Mouse (Mus musculus): Measurements from ENCODE around the gene Fig4.

Gene Fig4

DNA sequence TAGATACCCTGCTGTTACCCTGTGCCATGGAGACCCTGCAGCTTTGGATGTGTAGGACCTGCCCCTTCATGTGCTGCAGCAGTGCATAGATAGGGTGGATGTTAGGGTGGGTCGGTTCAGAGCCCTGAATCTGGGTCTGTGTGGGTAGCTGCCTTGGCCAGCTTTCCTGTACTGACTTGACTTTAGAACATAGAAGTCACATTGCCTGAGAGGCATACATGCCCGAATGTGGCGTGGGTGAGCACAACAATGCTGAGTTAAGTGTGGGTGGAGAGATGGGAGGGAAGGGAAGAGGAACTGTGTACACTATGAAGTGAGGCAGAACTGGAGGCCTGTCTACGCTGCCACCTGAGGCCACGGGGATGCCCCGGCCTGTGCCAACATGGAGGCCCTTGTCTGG lies 58.0 kb downstream of the Fig4 start:
- no peak for TF ChIP-seq GATA4 (IDR thresholded peaks at IDR 0.05; ENCODE audit: insufficient replicate concordance, low read length)

GRCm38 (mm10) chr10:41243930-41244329 lies 59.1 kb downstream of the Fig4 start:
- no peak for TF ChIP-seq GATA4 (IDR thresholded peaks at IDR 0.05; ENCODE audit: insufficient replicate concordance, low read length)

GRCm38 (mm10) chr10:41241558-41242242 lies 61.4 kb downstream of the Fig4 start:
- no peak for TF ChIP-seq GATA4 (IDR thresholded peaks at IDR 0.05; ENCODE audit: insufficient replicate concordance, low read length)

- no peak for TF ChIP-seq GATA4 (IDR thresholded peaks at IDR 0.05; ENCODE audit: insufficient replicate concordance, low read length)
Measured at GRCm38 (mm10) chr10:41241080-41241479, 62.0 kb downstream of the Fig4 start.

- no peak for TF ChIP-seq GATA4 (IDR thresholded peaks at IDR 0.05; ENCODE audit: insufficient replicate concordance, low read length)
Measured at GRCm38 (mm10) chr10:41236020-41236419, 67.0 kb downstream of the Fig4 start.

DNA sequence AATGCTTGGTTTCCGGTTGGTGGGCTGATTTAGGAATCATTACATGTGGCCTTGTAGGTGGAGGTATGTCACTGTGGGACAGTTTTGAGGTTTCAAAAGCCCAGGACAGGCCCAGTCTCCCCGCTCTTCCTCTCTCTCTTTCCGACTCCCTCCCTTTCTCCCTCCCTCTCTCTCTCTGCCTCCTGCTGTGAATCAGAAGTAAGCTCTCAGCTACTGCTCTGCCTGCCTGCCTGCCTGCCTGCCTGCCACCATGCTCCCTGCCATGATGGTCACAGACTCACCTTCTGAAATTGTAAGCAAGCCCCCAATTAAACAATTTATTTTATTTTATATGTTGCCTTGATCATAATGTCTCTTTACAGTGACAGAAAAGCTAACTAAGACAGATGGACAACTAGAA lies 67.5 kb downstream of the Fig4 start:
- no peak for TF ChIP-seq GATA4 (IDR thresholded peaks at IDR 0.05; ENCODE audit: insufficient replicate concordance, low read length)

GRCm38 (mm10) chr10:41235159-41235558 lies 67.9 kb downstream of the Fig4 start:
- no peak for TF ChIP-seq GATA4 (IDR thresholded peaks at IDR 0.05; ENCODE audit: insufficient replicate concordance, low read length)

DNA sequence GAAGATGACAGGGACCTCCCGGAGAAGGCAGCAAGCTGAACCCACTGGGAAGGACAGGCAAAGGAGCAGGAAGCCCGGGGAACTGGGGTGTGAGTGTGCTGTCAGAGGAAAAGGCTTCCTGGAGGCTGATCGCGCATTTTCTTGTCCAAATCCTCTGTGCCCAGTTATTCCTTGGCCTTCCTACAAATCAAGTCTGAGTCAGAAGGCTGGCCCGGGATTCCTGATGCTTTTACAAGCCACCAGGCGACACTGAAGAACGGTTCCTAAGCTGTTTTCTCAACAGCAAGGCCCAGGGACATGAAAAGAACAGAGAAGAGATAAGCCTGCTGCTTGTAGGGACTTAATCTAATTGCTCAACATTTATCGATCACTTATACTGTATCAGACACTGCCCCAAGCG lies 68.5 kb downstream of the Fig4 start:
- TF ChIP-seq GATA4 (IDR thresholded peaks at IDR 0.05; ENCODE audit: insufficient replicate concordance, low read length), result no peak

- no peak for TF ChIP-seq GATA4 (IDR thresholded peaks at IDR 0.05; ENCODE audit: insufficient replicate concordance, low read length)
Measured at GRCm38 (mm10) chr10:41233140-41233539, 69.9 kb downstream of the Fig4 start.

DNA sequence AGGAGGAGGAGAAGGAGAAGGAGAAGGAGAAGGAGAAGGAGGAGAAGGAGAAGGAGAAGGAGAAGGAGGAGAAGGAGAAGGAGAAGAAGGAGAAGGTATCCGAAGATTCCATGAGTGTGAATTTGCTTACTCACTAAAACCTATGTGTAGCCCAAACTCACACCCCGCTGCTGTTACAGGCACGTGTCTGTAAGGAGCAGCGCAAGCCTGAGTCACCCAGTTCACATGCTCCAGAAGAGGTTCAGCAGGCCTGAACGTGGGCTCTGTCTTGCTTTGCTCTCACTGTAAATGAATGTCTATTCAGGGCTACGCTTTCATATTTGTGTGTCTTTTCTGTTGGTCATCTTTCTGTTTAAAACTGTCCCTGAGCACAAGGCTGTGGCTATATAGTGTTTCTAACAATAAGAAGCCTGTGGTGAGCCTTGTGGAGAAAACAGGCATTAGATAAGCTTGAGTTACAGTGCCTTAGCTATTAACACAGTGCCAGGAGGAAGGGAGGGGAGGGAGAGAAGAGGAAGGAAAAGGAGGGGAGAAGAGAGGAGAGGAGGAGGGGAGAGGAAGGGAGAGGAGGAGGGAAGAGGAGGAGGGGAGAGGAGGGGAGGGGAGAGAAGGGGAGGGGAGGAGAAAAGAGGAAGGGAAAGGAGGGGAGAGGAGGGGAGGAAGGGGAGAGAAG lies 71.8 kb downstream of the Fig4 start:
- no peak for TF ChIP-seq GATA4 (IDR thresholded peaks at IDR 0.05; ENCODE audit: insufficient replicate concordance, low read length)

- TF ChIP-seq GATA4 (IDR thresholded peaks at IDR 0.05; ENCODE audit: insufficient replicate concordance, low read length), result no peak
Measured at GRCm38 (mm10) chr10:41227626-41228025, 75.4 kb downstream of the Fig4 start.

DNA sequence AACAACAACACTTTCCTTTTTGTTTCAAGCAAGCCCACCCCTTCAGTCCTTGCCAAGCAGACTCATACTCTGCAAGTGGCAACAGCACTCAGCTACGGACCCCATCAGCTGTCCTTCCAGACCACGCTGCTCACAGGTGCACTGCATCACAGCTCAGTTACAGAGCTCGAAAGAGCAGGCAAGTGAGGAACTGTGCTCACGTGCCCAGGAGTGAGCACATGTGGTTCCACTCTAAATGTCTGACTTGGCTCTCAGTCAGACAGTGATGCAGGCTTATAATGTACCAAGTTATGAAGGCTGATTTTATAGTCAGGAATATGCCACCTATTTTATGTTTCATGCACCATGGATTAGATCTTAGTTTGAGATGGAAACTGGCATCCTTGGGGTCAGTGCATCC lies 79.6 kb downstream of the Fig4 start:
- no peak for TF ChIP-seq GATA4 (IDR thresholded peaks at IDR 0.05; ENCODE audit: insufficient replicate concordance, low read length)

DNA sequence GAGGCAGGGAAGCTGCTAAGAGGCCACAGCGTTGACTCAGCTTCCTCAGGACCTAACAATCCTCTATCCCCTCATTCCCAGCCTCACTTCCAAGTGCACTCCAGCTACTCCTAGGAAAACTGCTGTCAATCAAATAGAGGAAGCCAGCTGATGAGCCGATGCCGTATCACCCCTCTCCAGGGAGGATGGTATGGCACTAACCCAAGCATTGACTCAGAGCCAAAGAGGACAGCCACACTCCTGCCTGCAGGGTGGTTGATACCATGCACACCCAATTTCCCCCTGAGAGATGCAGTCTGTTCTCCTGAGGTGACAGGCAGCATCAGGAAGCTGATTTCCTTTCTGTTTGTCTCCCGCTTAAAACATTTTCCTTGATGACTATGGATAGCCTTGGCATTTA lies 81.9 kb downstream of the Fig4 start:
- TF ChIP-seq GATA4 (IDR thresholded peaks at IDR 0.05; ENCODE audit: insufficient replicate concordance, low read length), result no peak

DNA sequence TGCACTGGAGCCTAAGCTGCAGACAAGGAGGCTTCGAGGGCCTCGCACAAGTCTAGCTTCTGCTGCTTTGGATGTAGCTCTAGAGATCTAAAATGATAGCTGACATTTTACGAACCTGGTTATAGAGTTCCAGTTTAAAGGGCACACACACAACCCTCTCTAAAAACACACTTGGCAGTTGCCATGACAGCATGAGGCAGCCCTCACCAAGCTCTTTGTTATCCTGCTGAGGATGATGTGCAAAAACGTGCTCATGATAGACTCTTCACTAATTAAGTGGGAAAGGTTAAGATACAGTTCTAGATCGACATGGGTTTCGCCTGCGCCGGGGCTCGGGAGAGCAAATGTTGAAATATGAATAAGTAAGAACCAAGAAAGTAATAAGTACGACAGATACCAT lies 84.2 kb downstream of the Fig4 start:
- no peak for TF ChIP-seq GATA4 (IDR thresholded peaks at IDR 0.05; ENCODE audit: insufficient replicate concordance, low read length)

- no peak for TF ChIP-seq GATA4 (IDR thresholded peaks at IDR 0.05; ENCODE audit: insufficient replicate concordance, low read length)
Measured at GRCm38 (mm10) chr10:41214083-41214482, 89.0 kb downstream of the Fig4 start.

DNA sequence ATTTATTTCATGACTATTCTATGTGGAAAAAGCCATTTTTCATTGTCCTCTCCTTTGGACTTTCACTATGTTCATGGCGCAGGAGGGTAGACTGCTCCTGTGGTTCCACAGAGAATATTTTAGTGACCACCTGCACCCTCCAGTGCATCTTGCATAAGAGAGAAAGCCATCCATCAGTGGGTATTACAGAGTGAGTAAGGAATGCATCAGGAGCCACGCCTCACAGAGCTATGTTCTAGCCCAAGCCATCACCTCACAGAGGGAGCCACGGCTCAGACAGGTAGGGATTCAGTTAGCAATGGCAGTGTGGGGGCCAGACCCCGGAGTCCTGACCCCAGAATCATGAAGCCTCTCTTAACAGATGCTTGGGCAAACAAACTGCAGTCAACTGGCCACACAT lies 93.5 kb downstream of the Fig4 start:
- no peak for TF ChIP-seq GATA4 (IDR thresholded peaks at IDR 0.05; ENCODE audit: insufficient replicate concordance, low read length)

DNA sequence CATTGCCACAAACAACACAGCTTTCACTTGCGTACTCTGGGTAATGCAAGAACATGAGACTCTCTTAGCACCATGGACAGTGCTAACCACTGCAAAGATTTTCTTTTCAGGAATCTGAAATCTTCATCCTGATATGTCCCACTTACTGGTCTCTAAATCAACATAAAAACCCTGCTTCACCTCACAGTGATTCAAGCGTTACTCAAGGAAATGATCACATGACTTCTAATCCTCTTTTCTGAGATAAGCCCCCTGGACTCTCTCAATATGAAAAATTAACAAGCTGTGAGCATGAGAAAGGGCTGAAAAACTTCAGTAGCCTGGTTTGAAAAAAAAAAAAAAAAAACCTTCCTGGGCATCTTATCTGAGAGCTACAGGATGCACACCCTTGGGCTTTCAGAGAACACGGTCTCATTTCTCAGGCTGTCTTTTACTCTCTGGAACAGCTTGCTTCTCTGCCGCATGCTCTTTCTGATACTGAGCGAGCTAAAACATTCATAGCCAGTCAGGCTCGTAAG lies 94.1 kb downstream of the Fig4 start:
- TF ChIP-seq GATA4 (IDR thresholded peaks at IDR 0.05; ENCODE audit: insufficient replicate concordance, low read length), result no peak

Data from liver, adult (tissue).